Mouse (Mus musculus) intestine, postnatal 0 days (tissue): ENCODE measurements around the gene Dapk3. TPM values are rescaled to one million over a fixed set of nuclear protein-coding genes. Genes with fewer than 3 reads are reported as not detected.

Source experiments
- ATAC-seq: fragments of 200-750 bp; cut with Nextera tagmentation; 2 replicates; pipeline ENCODE4 v1.8.0; 2017; ENCODE audit warnings: mild to moderate bottlenecking, moderate TSS enrichment, moderate library complexity
- H3K27ac ChIP-seq: fragments of 300-500 bp; sonication (generic); 2 replicates; pipeline ENCODE4 v1.5.1; 2014; ENCODE audit warnings: mild to moderate bottlenecking, low read depth, low read length, moderate library complexity
- H3K27me3 ChIP-seq: fragments of 300-500 bp; sonication (generic); replicated peaks from 2 replicates; pipeline ENCODE4 v1.6.1; 2014; ENCODE audit warnings: low read length, mixed read lengths; ENCODE audit not compliant: control insufficient read depth, insufficient read depth
- H3K36me3 ChIP-seq: fragments of 300-500 bp; sonication (generic); 2 replicates; pipeline ENCODE4 v1.6.1; 2014; ENCODE audit warnings: mild to moderate bottlenecking, moderate library complexity; ENCODE audit not compliant: control insufficient read depth, insufficient read depth
- H3K4me1 ChIP-seq: fragments of 300-500 bp; sonication (generic); replicated peaks from 2 replicates; pipeline ENCODE4 v1.6.1; 2014; ENCODE audit warnings: antibody characterized with exemption, low read length, mixed read lengths; ENCODE audit not compliant: control insufficient read depth, insufficient read depth
- H3K4me2 ChIP-seq: fragments of 300-500 bp; sonication (generic); replicated peaks from 2 replicates; pipeline ENCODE4 v1.6.1; 2014; ENCODE audit warnings: low read depth, mild to moderate bottlenecking, moderate library complexity
- H3K4me3 ChIP-seq: fragments of 300-500 bp; sonication (generic); 2 replicates; pipeline ENCODE4 v1.5.1; 2014; ENCODE audit warnings: low read depth, low read length
- H3K9ac ChIP-seq: fragments of 300-500 bp; sonication (generic); 2 replicates; pipeline ENCODE4 v1.6.1; 2014; ENCODE audit warnings: mild to moderate bottlenecking, low read depth, low read length
- H3K9me3 ChIP-seq: fragments of 300-500 bp; sonication (generic); 2 replicates; pipeline ENCODE4 v1.6.1; 2016; ENCODE audit warnings: mixed run types; ENCODE audit not compliant: control insufficient read depth
- CTCF ChIP-seq: sonication (generic); IDR thresholded peaks from 2 replicates; pipeline ENCODE4 v1.5.1; 2016; ENCODE audit warnings: low read depth, mild to moderate bottlenecking, control low read depth, antibody characterized with exemption, moderate library complexity
- WGBS: fragments of 180-500 bp; shearing (Covaris S2); extraction: QIAGEN DNeasy Blood & Tissue Kit; methylation state at CpG from one replicate; pipeline ENCODE4 v1.1.7; 2014; 5-methylcytosine and 5-hydroxymethylcytosine counted together
- polyA plus RNA-seq: library from polyadenylated mRNA; unstranded; fragments of >200 nt; fragmentation: Nextera tagmentation; extraction: Ambion mirVana; gene quantifications from 2 replicates; pipeline ENCODE4 v1.2.1, GENCODE M21; 2015

Gene Dapk3
- 50.5 and 53.4 TPM in 2 replicates for polyA plus RNA-seq

GRCm38 (mm10) chr10:81182336-81183333 is at the start of gene Dapk3:
TSS of gene Dapk3 (plus strand) at chr10:81183005.
- Histone ChIP-seq H3K4me3 (peak within 1 kb of the TSS; percentile 65), H3K4me1 (no peaks in the 10 kb centered on the region), H3K27me3 (no peaks in the 10 kb centered on the region), H3K27ac (peak within 1 kb of the TSS; percentile 86), H3K36me3 (peaks cover 76% of the 10 kb centered on the region), H3K4me2 (peak within 1 kb of the TSS; percentile 72), H3K9ac (peak within 1 kb of the TSS; percentile 62), H3K9me3 (no peaks in the 10 kb centered on the region)
- WGBS: 4% methylated on average over 53 of the region's 53 CpGs
- TF ChIP-seq CTCF: peak; percentile 21; the same call in 1 of the 2 replicates
- peak; percentile 93 for ATAC-seq

DNA sequence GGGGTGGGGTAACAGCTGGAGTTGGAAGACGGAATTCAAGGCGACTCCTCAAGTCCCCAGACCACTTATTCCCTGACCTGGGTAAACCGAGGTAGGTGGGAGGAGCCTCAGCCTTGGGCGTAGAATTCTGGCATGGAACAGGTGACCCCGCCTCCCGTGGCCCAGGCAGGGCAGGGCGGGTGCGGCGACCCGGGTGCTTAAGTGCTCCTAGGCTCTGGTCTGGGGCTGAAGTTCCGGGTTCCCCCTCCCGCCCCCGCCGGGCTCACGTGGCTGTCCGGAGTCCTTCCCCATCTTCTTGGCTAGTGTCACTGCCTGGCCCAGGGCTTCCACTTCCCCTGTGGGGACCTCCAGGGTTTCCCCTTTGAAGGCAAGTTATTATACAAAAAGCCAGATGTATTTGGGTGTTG is 48.6 kb upstream of the Dapk3 start:
- Histone ChIP-seq H3K27ac (peak overlapping the region; percentile 99), H3K36me3 (no peaks in the 10 kb centered on the region), H3K4me1 (peaks cover 7% of the 10 kb centered on the region; the same call in 1 of the 2 replicates), H3K4me2 (peak overlapping the region; percentile 99), H3K4me3 (peak overlapping the region; percentile 9; the same call in 1 of the 2 replicates), H3K27me3 (no peaks in the 10 kb centered on the region), H3K9ac (peak overlapping the region; percentile 0; the same call in 1 of the 2 replicates), H3K9me3 (no peaks in the 10 kb centered on the region)
- WGBS: 4% methylated on average over 16 of the region's 16 CpGs
- ATAC-seq: no peak
- no peak for TF ChIP-seq CTCF

DNA sequence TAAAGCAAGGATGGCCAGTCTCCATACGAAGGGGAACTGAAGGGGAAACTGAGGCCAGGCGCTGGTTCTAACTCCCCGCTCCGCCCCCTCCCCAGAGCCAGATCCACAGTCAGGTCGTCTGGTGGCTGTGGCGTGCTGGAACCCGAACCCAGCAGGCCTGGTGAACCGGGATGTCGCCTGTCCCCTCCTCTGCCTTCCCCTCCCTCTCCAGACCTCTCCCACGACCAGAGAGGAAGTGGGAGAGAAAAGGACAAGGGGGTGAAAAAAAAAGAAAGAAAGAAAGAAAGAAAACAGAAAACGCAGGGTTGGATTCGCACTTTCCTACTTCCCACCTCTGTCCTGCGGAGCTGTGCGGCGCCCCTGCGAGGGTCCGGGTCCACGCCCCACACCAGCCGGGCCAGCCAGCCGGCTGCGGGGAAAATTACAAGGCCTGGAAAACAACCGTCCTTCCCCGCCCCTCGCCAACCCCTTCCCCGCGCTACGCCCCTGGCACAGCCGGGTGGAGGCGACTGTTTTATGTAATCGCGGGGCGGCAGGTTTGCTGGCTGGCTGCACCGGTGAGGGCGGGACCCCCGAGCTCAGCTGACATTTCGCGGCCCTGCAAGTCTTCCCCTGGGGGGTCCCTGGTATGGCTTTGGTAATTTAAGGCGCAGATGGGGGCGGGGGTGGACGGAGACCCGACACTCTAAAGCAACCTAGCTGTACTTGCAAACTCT is 47.7 kb upstream of the Dapk3 start, which contains the start of gene Zbtb7a:
TSS of gene Zbtb7a (plus strand) at position 255 of the 716 bp plus-strand sequence.
- Histone ChIP-seq H3K36me3 (no peaks in the 10 kb centered on the region), H3K9ac (peak within 1 kb of the TSS; percentile 97), H3K9me3 (no peaks in the 10 kb centered on the region), H3K27me3 (no peaks in the 10 kb centered on the region), H3K4me3 (peak within 1 kb of the TSS; percentile 87), H3K27ac (peak within 1 kb of the TSS; percentile 99), H3K4me1 (peaks cover 3% of the 10 kb centered on the region; the same call in 1 of the 2 replicates), H3K4me2 (peak within 1 kb of the TSS; percentile 99)
- 4% methylated on average over 40 of the region's 41 CpGs for WGBS
- TF ChIP-seq CTCF: no peak
- no peak for ATAC-seq

DNA sequence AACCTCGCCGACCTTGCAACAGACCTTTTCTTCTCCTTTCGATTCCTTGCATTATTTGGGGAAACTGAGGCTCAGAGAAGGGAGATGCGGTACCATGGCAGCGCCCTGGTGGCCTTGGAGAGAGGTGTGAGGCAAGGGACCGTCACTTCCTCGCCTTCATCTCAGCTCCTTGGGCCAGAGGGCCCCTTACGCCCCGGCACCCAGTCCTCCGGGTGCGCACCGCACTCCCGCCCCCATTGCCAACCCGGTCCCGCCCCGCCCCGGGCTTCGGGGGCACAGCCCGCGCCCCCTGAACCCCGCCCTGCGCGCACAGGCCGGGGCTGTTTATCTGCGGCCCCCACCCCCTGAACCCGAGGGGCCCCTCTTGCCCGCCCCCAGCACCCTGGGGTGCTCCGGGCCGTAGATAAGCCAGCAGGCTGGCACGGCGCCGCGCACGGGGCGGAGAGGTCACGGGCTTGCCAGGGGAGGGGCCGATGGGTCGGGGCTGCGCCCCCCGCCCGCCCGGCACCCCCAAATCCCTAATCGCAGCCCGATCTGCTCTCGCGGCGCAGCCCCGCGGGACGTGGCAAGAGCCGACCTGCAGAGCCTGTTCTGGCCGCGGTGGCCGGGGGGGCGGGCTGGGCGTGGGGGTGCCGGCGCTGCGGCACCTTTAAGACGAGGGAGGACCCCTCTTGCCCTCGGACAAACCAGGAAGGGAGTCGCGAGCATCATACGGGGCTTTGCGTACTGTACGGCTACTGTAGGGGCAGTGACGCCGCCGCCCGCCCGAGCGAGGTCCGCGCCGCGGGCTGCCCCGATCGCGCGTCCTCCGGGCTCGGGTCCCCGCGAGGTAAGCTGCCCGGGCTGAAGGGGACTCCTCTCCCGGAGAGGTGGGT is 46.7 kb upstream of the Dapk3 start:
- no peaks in the 10 kb centered on the region for H3K27me3 ChIP-seq
- peak overlapping the region; percentile 87 for H3K4me3 ChIP-seq
- WGBS: under 1% methylated on average over 60 of the region's 86 CpGs
- peak; percentile 46 for ATAC-seq
- no peaks in the 10 kb centered on the region for H3K36me3 ChIP-seq
- peak overlapping the region; percentile 99 for H3K27ac ChIP-seq
- peak overlapping the region; percentile 97 for H3K9ac ChIP-seq
- H3K4me1 ChIP-seq: peaks cover 11% of the 10 kb centered on the region
- H3K4me2 ChIP-seq: peak overlapping the region; percentile 99
- H3K9me3 ChIP-seq: no peaks in the 10 kb centered on the region
- 0 out of 2 replicates have a peak, but pooled peaks have one; percentile 15 for TF ChIP-seq CTCF

GRCm38 (mm10) chr10:81136706-81137231 is 46.0 kb upstream of the Dapk3 start:
- no peak for TF ChIP-seq CTCF
- peaks cover 13% of the 10 kb centered on the region for H3K4me1 ChIP-seq

More at GRCm38 (mm10) chr10:81136706-81137231, 46.0 kb upstream of the Dapk3 start:
- Histone ChIP-seq H3K9ac (peak overlapping the region; percentile 97), H3K4me2 (peak overlapping the region; percentile 99), H3K27me3 (no peaks in the 10 kb centered on the region), H3K4me3 (peak overlapping the region; percentile 87), H3K9me3 (no peaks in the 10 kb centered on the region), H3K36me3 (no peaks in the 10 kb centered on the region), H3K27ac (peak overlapping the region; percentile 99)
- WGBS: 1% methylated on average over 39 of the region's 50 CpGs
- peak; percentile 48 for ATAC-seq
